Mouse (Mus musculus) stomach, embryonic 14.5 days (tissue): ENCODE results near the gene Adgrl1. TPM values are rescaled to one million over a fixed set of nuclear protein-coding genes. Genes with fewer than 3 reads are reported as not detected.
A peak's percentile ranks its signal among the peaks of the same experiment; 100 is the strongest.

Experiments used
- ATAC-seq: fragments of 200-750 bp; cut with Nextera tagmentation; 2 replicates; pipeline ENCODE4 v1.8.0; 2017; ENCODE audit warnings: low read depth, moderate TSS enrichment; ENCODE audit not compliant: insufficient number of reproducible peaks, insufficient read depth, low FRiP score
- H3K27ac ChIP-seq: fragments of 300-500 bp; sonication (generic); 2 replicates; pipeline ENCODE4 v1.5.1; 2014; ENCODE audit warnings: mild to moderate bottlenecking, low read length, moderate library complexity, mixed read lengths
- H3K27me3 ChIP-seq: fragments of 300-500 bp; sonication (generic); 2 replicates; pipeline ENCODE4 v1.6.1; 2014; ENCODE audit warnings: low read length, control low read depth, mixed read lengths; ENCODE audit not compliant: control insufficient read depth, insufficient read depth
- H3K36me3 ChIP-seq: fragments of 300-500 bp; sonication (generic); 2 replicates; pipeline ENCODE4 v1.6.1; 2014; ENCODE audit warnings: mild to moderate bottlenecking, control low read depth, low read length, moderate library complexity, mixed read lengths; ENCODE audit not compliant: control insufficient read depth, insufficient read depth
- H3K4me1 ChIP-seq: fragments of 300-500 bp; sonication (generic); 2 replicates; pipeline ENCODE4 v1.6.1; 2014; ENCODE audit warnings: low read length, control low read depth, mixed read lengths; ENCODE audit not compliant: control insufficient read depth, insufficient read depth
- H3K4me2 ChIP-seq: fragments of 300-500 bp; sonication (generic); replicated peaks from 2 replicates; pipeline ENCODE4 v1.6.1; 2014; ENCODE audit warnings: low read depth, low read length, control low read depth
- H3K4me3 ChIP-seq: fragments of 300-500 bp; sonication (generic); 2 replicates; pipeline ENCODE4 v1.5.1; 2014; ENCODE audit warnings: low read depth, low read length, control low read depth
- H3K9ac ChIP-seq: fragments of 300-500 bp; sonication (generic); replicated peaks from 2 replicates; pipeline ENCODE4 v1.6.1; 2014; ENCODE audit warnings: low read depth, mild to moderate bottlenecking, control low read depth, low read length, moderate library complexity, mixed read lengths
- H3K9me3 ChIP-seq: fragments of 300-500 bp; sonication (generic); 2 replicates; pipeline ENCODE4 v1.6.1; 2016; ENCODE audit warnings: low read depth, low read length, control low read depth; ENCODE audit not compliant: control insufficient read depth
- WGBS: fragments of 180-500 bp; shearing (Covaris S2); extraction: QIAGEN DNeasy Blood & Tissue Kit; methylation state at CpG from one replicate; pipeline ENCODE4 v1.1.7; 2014; 5-methylcytosine and 5-hydroxymethylcytosine counted together
- polyA plus RNA-seq: library from polyadenylated mRNA; unstranded; fragments of >200 nt; fragmentation: Nextera tagmentation; extraction: Ambion mirVana; gene quantifications from 2 replicates; pipeline ENCODE4 v1.2.1, GENCODE M21; 2014

Gene Adgrl1
- 29.5 and 31.3 TPM in 2 replicates for polyA plus RNA-seq

DNA sequence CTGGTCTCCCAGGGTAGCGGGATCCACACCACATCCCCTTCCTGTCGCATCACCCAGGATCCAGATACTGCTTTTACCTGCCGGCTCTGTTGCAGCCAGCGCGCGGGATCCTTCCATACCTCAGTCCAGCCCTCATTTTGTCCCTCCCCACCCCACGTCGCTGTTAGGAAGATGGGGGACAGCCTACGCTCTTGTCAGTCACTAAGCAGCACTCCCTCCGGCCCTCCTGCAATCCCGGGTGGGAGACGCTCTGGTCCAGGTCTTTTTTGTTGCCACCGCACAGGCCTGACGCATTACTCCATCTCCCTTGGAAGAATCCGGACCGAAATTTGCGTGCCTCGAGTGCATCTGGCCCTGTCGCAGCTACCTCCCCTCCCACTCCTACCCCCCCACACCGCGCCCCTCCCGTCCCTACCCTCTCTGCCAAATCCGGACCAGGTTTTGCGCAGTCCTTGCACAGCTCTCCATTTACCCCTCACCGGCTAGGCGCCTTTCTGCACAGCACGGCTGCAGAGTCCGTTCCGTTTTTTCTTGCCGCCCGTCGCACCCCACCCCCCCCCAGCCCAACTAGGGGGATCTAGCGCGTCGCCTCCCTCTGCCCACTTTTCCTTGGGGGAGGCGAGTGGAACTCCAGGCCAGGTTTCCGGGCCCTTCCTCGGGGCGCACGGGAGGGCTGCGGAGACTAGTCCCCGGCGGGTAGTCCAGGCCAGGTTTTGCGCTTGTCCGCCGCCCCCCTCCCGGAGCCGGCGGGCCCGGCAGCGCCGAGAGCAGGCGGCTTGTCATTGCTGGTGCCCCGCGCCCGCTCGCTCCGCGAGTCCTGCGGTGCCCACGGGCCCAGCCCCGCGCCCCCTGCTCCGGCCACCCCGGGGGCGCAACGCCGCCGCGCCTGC, at the start of gene Adgrl1:
Adgrl1 (plus strand) TSS at position 743 of the 890 bp plus-strand sequence.
- H3K27ac ChIP-seq, result peak within 1 kb of the TSS; percentile 96
- 1% methylated on average over 70 of the region's 70 CpGs for WGBS
- ATAC-seq, result peak; percentile 90

GRCm38 (mm10) chr8:83852329-83852728, 47.6 kb upstream of the Adgrl1 start:
- Histone ChIP-seq H3K27ac (no peak overlapping the region), H3K9ac (no peak overlapping the region)

More for the DNA sequence above, at the start of gene Adgrl1:
- no peaks in the 10 kb centered on the region for H3K36me3 ChIP-seq
- peaks cover 39% of the 10 kb centered on the region for H3K4me1 ChIP-seq
- H3K9ac ChIP-seq, result peak within 1 kb of the TSS; percentile 80
- peak within 1 kb of the TSS; percentile 93 for H3K4me3 ChIP-seq
- H3K27me3 ChIP-seq, result no peaks in the 10 kb centered on the region
- peak within 1 kb of the TSS; percentile 84 for H3K4me2 ChIP-seq
- no peaks in the 10 kb centered on the region for H3K9me3 ChIP-seq

GRCm38 (mm10) chr8:83853323-83854050, 46.4 kb upstream of the Adgrl1 start:
- H3K9ac ChIP-seq, result no peak overlapping the region
- H3K4me2 ChIP-seq, result no peak overlapping the region
- 74% methylated on average over 3 of the region's 3 CpGs for WGBS
- H3K4me3 ChIP-seq, result no peak overlapping the region
- no peaks in the 10 kb centered on the region for H3K36me3 ChIP-seq
- no peaks in the 10 kb centered on the region for H3K4me1 ChIP-seq
- no peaks in the 10 kb centered on the region for H3K27me3 ChIP-seq
- no peak overlapping the region for H3K27ac ChIP-seq
- no peaks in the 10 kb centered on the region for H3K9me3 ChIP-seq
- ATAC-seq, result no peak

More at GRCm38 (mm10) chr8:83852329-83852728, 47.6 kb upstream of the Adgrl1 start:
- Histone ChIP-seq H3K4me1 (no peaks in the 10 kb centered on the region), H3K36me3 (no peaks in the 10 kb centered on the region), H3K27me3 (no peaks in the 10 kb centered on the region), H3K9me3 (no peaks in the 10 kb centered on the region), H3K4me2 (no peak overlapping the region), H3K4me3 (no peak overlapping the region)
- 20% methylated on average over 8 of the region's 8 CpGs for WGBS
- no peak for ATAC-seq

DNA sequence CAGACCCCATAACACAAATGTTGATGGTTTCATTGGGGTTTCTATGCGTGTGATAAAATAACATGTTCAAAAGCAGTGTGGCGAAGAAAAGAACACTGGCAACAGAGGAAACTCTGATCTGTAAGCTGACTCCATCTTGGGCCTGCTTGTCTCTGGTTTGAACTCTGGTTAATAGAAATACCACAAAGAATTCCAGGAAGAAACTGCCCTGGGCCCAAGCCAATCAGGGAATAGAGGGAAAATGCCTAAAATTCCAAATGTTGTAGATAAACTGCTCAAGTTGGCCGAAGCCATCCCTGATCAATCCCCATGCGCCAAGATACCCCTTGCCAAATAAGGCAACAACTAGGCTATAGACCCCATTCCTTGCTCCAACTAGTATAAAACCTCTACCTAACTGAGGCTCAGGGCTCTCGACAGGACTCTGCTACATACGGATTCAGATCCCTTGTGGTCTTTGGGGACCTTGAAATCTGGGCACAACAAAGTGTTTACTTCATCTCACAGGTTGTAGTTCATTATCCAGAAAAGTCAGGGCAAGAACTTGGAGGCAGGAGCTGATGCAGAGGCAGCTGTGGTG, 43.3 kb upstream of the Adgrl1 start:
- H3K4me3 ChIP-seq, result no peak overlapping the region
- H3K36me3 ChIP-seq, result no peaks in the 10 kb centered on the region
- H3K4me2 ChIP-seq, result no peak overlapping the region
- H3K27ac ChIP-seq, result no peak overlapping the region
- H3K9ac ChIP-seq, result no peak overlapping the region
- 70% methylated on average over 6 of the region's 6 CpGs for WGBS
- no peaks in the 10 kb centered on the region for H3K4me1 ChIP-seq
- H3K27me3 ChIP-seq, result no peaks in the 10 kb centered on the region
- no peak for ATAC-seq
- H3K9me3 ChIP-seq, result no peaks in the 10 kb centered on the region

DNA sequence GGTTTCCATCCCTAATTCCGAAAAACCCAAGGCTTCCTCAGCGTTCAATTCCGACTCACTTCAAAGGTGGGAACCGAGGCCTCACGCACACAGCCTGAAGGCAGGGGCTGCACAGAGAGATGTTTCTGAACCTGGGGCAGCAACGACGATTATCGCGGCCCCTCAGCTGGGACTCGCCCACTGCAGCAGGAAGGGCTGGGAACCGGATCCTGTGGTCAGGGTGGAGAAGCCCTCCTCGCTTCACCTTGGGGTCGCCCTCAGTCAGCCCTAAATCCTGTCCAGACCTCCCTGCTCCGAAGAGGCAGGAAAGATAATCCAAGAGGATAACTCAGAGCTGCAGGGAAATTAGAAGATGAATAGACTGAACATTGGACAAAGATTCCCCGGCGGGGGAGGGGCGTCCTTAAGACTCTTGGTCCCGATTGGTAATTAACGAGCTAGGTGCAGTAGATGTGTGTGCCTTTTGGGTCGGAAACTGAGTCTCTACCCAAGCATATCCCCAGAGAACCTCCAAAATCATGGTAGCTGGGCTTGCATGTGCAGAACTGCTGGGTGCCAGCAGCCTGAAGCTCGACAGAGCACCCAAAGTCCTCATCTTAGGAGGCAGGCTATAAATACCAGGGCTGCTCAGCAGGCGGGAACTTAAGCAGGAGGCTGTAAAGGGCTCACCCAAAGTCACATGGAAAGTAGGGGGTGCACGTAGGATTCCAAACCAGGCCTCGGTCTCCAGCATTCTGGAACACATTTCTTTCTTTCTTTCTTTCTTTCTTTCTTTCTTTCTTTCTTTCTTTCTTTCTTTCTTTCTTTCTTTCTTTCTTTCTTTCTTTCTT, 37.3 kb upstream of the Adgrl1 start:
- H3K36me3 ChIP-seq, result no peaks in the 10 kb centered on the region
- H3K27me3 ChIP-seq, result no peaks in the 10 kb centered on the region
- H3K4me1 ChIP-seq, result 0 out of 2 replicates have a peak, but pooled peaks cover 5% of the 10 kb centered on the region
- no peak overlapping the region for H3K9ac ChIP-seq
- H3K4me3 ChIP-seq, result peak overlapping the region; percentile 13; the same call in 1 of the 2 replicates
- H3K4me2 ChIP-seq, result peak overlapping the region; percentile 37
- ATAC-seq, result no peak
- no peak overlapping the region for H3K27ac ChIP-seq
- WGBS, result 9% methylated on average over 24 of the region's 24 CpGs
- H3K9me3 ChIP-seq, result no peaks in the 10 kb centered on the region

- peak overlapping the region; percentile 75; the same call in 1 of the 2 replicates for H3K27ac ChIP-seq
- peak overlapping the region; percentile 54 for H3K9ac ChIP-seq
- H3K36me3 ChIP-seq, result no peaks in the 10 kb centered on the region
- H3K27me3 ChIP-seq, result no peaks in the 10 kb centered on the region
- H3K4me3 ChIP-seq, result peak overlapping the region; percentile 61
- WGBS, result under 1% methylated on average over 40 of the region's 66 CpGs
- H3K9me3 ChIP-seq, result peaks cover 4% of the 10 kb centered on the region; the same call in 1 of the 2 replicates
- H3K4me2 ChIP-seq, result peak overlapping the region; percentile 84
- 0 out of 2 replicates have a peak, but pooled peaks cover 3% of the 10 kb centered on the region for H3K4me1 ChIP-seq
- peak; percentile 89 for ATAC-seq
Observed at GRCm38 (mm10) chr8:83874881-83875655, 24.8 kb upstream of the Adgrl1 start.

GRCm38 (mm10) chr8:83875656-83876040, 24.3 kb upstream of the Adgrl1 start:
- 0 out of 2 replicates have a peak, but pooled peaks cover 3% of the 10 kb centered on the region for H3K4me1 ChIP-seq
- H3K27ac ChIP-seq, result peak overlapping the region; percentile 48; the same call in 1 of the 2 replicates
- H3K4me2 ChIP-seq, result peak overlapping the region; percentile 84
- H3K36me3 ChIP-seq, result no peaks in the 10 kb centered on the region
- peaks cover 4% of the 10 kb centered on the region; the same call in 1 of the 2 replicates for H3K9me3 ChIP-seq
- H3K4me3 ChIP-seq, result peak overlapping the region; percentile 61
- peak; percentile 20; the same call in 1 of the 2 replicates for ATAC-seq
- 0% methylated on average over 9 of the region's 11 CpGs for WGBS
- H3K27me3 ChIP-seq, result no peaks in the 10 kb centered on the region
- H3K9ac ChIP-seq, result peak overlapping the region; percentile 54; the same call in 1 of the 2 replicates
